Mouse (Mus musculus): ENCODE measurements around the gene Casr. TPM values are rescaled to one million over a fixed set of nuclear protein-coding genes. Genes with fewer than 3 reads are reported as not detected.

Casr gene
- total RNA-seq, 2 experiments from 2014 or later: 0.15 TPM; not detected in 1

DNA sequence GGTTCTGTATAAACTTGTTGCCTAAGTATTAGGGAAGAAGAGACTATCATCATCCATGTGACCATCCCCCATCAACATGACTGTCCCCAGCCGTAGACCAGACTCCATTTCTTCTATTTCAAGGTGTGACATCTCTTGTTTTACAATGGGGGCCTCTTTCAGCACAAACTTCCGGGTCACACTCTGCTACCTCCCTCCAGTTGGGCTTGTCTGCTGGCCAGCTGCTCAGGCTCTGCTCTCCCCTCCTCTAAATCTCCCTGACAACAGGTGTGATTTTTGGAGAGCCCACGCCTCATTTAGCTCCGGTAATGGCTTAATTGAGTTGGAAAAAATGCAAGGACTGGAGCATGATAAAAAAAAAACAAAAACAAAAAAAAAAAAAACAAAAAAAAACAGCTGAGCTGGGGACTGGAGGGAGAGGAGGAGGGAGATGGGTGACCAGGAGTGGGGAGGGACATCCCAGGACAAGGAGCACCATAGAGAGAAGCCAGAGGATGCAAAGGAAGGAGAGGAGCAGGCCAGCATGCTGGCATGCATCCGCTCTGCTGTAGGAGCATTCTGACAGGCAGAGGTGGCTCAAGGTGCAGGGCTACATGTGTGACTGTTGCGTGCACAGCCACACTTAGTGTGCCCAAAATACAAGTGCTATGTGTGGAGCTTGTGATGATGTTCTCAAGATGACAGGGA is 35.2 kb downstream of the Casr start:
- DNase-seq: no peak
- intact Hi-C loops (cut with DNase I): no loop called here

DNA sequence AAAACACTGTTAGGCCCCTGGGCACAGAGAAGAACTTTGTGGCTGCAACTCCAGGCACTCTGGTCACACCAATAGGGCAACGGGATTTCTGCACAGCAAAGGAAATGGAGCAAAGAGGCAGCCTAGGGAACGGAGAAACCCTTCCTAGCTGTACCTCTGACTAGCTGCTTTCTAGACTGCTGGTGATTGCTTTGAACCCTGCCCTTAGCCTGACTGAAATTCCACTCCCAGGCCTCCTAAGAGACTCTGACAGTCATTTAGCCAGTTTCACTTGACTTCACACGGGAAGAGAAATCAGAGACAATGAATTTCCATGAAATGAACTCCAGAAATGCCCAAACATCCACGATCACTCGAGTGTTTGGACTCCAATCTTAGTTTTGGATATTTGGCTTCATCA is 38.8 kb downstream of the Casr start:
- intact Hi-C loops (cut with DNase I): no loop called here
- DNase-seq: no peak

DNA sequence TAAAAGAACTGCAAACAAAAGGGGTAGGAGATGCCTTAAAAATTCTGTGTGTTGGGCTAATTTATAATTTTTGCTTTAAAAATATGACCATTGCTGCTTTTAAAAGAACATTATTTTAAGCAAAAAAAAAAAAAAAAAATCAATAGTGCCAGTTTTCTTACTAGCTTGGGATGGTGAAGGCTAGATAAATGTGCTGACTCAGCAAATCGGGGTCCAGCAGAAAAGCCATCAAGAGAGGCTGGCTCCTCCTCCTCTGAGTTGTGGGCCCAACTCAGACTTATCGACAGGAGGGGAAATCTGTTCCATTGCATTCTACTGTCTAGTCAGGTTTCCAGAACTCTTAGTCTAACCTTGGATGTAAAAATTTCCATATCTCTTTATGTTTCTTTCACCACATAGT is 45.6 kb downstream of the Casr start:
- DNase-seq: no peak

DNA sequence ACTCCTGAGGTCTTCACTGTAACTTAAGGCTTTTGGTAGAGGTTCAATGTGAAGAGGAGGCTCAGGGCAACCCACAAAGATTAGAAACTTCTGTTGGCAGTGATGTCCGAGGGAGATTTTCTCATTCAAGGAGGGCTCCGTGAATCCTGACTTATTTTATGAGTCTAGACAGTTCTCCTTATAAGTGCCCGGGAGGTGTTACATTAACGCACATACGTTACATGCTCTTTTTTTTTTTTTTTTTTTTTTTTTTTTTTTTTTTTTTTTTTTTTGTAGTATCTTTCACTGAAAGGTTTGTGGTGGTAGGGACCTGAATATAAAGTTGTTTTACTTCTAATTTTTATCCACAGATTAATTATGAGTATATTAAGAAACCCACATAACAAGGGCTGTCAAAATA is 54.6 kb downstream of the Casr start:
- intact Hi-C loops (cut with DNase I): no loop called here
- no peak for DNase-seq

More for the DNA sequence above, 45.6 kb downstream of the Casr start:
- intact Hi-C loops (cut with DNase I): no loop called here

DNA sequence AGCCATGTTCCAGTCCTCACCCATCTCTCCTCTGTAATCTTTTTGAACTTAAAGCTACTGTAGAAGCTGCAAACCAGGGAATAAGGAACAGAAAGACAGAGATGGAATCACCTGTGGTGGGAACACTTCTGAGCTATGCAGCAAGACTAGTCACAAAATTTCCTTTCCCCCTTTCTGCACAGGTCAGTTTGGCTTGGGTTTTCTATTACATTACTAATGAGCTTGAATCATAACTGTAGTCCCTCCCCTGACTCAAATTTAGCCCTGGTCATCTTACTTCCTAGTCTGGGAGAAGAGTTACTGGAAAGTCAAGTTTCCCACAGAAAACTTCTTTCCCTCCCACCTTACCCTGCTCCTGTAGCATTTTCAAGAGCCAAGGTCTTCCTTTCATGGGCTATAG is 55.1 kb downstream of the Casr start:
- DNase-seq: no peak
- intact Hi-C loops (cut with DNase I): no loop called here

DNA sequence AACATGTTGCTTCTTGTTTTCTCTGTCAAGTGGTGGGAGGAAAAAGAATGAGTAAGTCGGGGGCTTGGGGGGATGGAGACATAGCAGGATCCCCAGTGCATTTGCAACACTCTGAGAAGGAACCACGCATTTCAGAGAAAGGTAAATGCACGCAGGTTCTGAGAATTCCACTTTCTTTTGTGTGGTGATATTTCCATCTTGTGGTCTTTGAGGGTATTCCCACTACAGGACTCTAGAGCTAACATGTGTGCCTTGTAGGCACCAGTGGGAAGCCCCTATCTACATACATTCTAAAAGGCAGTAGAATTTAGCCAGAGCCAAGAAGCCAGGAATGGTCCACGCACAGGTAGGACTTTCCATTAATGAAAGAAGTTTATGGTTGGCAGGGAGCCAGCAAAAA is 56.0 kb downstream of the Casr start:
- intact Hi-C loops (cut with DNase I): no loop called here
- DNase-seq: no peak

DNA sequence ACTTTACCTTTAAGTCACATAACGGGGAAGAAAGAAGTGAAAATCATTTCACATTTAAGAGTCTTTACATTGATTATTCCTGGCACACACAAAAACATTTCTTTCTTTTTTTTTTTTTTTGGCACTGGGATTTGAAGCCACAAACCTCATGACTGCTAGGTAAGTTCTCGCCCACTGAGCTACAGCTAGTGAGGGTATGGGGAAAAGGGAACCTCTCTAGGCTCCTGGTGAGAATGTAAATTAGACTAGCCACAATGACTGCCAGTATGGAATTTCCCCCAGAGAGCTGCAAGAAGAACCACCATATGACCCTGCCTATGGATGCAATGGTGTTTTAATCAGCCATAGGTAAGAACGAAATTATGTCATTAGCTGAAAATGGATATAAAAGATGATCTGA is 56.8 kb downstream of the Casr start:
- intact Hi-C loops (cut with DNase I): no loop called here
- DNase-seq: no peak

DNA sequence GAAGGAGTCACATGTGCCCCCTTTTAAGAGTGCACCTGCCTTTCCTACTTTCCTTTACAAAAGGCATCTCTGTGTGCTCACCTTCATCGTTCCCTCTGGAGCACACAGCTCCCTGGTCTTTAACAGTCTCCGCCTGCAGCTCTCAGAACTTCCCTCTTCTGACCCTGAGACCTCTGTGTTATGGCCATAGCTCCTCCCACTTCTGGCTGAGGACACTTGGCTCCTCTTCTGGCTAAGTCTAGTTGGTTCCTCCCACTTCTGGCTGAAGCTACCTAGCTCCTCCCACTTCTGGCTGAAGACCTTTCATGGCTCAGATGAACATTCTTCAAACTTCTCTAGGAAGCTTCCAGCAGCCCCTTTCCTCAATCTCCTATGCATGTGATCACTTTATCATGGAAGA is 59.7 kb downstream of the Casr start:
- DNase-seq: peak; percentile 22 to 36
- intact Hi-C loops (cut with DNase I): no loop called here

DNA sequence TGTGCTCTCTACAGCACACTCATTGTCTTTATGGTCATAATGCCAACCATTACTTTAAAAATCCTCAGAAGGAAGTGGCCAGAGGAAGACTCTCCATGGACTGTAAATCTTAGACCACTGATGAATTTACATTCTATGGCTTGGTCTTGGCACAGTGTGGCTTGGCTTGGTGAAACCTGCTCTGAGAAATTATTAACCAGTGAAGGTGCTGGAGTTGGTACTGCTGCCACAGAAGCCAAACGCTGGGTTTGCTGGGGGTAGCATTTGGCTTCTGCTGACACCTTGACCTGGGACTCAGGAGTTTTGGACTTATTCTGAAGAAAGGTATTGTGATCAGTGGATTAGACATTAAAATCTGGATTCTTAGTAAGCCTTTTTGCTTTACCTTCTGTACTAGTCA is 69.5 kb downstream of the Casr start:
- DNase-seq: no peak
- intact Hi-C loops (cut with DNase I): no loop called here

DNA sequence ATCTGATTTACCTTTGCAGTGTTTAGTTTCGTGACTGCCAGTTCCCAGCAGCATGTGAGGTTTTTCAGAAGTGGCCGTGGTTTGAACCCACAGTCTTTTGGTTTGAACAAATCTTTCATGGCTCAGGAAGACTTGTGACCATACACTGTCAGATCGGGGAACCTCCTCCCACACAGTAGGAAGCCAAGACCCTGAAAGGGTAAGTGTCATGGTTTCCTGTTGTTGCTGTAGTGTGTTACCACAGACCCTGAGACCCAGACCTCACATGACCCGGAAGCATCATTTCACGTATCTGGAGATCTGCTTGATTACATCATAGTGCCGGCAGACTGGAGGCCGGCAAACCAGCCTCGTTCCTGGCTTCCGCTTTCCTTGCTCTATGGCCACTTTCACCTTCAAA is 85.1 kb downstream of the Casr start:
- peak; percentile 11 for DNase-seq

DNA sequence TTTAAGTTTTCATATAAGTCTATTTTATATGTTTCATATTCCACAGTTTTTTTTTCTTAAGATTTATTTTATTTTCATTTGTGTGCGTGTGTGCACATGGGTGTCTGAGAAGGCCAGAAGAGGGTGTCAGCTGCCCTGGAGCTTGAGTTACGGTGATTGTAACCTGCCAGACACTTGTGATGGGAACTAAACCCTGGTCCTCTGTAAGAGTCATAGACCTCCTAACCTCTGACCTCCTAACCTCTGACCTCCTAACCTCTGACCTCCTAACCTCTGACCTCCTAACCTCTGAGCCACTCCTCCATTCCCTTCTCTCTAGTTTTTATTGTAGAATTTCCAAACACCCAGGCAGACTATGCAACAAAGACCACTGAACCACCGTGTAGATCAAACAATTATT is 86.4 kb downstream of the Casr start:
- intact Hi-C loops (cut with DNase I): no loop called here
- no peak for DNase-seq

More for the DNA sequence above, 85.1 kb downstream of the Casr start:
- intact Hi-C loops (cut with DNase I): no loop called here

DNA sequence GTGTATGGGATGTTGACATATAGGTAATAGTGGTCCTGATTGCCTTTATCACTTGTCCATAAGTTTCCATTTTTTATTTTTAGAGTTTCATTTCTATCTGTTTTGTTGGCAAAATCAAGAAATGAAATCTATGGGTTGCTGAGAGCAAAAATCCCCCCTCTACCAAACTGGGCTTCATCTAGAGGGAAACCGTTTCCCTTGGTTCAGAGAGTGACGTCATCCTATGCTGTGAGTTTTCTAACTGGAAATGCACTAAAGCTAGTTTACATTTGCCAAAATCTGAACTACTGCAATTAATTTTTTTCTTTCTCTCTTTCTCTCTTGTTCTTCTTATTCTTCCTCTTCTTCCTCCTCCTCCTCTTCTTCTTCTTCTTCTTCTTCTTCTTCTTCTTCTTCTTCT is 87.1 kb downstream of the Casr start:
- intact Hi-C loops (cut with DNase I): loop anchor here (5.0 kb wide), 1 partner anchor 247 kb away; no protein-coding TSS in a partner anchor
- DNase-seq: no peak

DNA sequence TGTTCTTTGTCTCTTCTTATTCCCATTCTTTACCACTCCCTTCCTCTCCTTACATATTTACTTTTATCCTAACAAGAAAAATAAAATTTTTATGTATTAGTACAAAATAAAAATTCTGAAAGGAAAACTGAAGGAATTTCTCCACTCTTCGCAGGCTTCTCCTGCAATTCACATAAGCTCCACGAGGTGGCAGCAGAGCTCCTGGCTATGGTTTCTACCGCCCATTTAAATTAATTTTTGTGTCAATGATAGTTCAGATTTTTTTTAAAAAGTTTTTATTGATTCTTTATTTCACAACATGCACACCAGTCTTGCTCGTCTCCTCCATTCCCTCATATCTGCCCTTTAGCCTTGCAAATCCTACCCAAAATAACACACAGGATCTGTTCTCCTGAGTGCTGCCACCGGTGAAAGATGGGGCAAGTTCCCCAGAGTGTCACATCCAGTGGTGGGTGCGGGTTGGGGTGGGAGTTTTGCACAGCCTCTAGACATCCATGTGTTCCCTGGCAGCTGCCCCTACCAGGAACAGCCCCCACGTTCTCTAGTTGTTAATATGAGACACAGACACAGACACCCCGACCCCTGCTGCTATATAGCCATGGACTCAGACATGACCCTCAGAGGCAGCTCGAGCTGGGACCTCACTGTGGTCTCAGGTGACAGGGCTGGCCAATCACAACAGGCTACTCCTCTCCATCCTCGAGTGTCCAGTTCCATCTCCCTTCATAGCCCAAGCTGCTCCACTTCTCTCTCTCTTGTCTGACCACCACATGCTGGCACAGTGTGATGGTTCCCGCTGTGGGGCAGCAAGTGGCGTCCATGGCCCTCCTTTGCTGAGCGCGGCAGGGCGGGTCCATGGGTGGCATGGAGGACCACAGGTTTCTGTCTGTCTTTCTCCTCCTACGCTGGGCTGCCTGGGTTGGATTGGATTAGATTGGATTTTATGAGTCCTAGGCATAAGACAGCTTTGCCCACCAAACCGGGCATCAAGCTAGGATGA is 88.4 kb downstream of the Casr start:
- DNase-seq: peak; percentile 35 to 62

DNA sequence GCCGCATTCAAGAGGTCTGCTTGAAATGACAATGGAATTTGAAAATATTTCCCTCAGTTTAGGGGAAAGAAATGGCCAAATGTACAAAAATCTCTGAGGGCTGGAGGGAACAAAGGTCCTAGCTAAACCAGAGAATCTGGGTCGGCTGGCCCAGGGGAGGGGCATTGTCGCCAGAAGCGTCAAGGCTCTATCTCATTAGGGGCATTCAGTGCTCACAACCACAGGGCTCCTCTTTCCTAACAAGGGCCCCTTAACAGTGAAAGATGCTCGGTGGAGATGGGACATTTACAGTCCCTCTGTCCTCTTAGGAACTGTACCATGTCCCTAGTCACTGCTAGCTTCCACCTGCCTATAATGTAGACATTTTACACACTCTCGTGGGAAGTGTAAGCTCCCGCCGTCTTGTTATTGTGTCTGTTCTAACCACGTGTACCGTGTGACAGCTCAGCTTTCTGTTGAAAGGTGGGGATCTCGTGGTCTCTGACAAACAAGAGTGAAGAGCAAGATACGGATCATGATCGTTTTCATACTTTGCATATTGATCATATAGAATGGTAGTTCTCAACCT is 90.8 kb downstream of the Casr start:
- intact Hi-C loops (cut with DNase I): loop anchor here (5.0 kb wide), 1 partner anchor 251 kb away; no protein-coding TSS in a partner anchor
- no peak for DNase-seq

More for the DNA sequence above, 88.4 kb downstream of the Casr start:
- intact Hi-C loops (cut with DNase I): loop anchor here (1.0 to 5.0 kb wide), 4 partner anchors 149 to 537 kb away; partner anchors contain the start of gene Polq

DNA sequence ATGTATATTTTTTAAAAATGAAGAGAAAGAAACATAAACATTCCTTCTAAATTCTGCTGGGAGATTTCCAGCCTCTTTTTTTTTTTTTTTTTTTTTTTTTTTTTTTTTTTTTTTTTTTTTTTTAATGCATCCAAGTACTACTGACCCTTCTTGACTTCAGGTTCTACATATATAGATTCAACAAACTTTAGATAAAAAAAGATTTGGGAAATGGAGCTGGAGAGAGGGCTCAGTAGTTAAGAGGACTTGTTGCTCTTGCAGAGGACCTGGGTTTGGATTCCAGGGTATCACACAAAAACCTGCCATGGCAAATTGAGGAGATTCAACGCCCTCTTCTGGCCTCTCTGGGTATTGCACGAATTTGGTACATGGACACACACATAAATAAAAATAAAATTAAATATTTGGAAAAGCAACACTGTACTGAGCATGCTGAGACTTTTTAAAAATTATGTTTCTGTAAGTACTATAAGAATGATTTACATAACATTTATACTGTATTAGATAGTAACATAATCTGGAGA is 91.9 kb downstream of the Casr start:
- DNase-seq: peak; percentile 9 to 30
- intact Hi-C loops (cut with DNase I): loop anchor here (5.0 kb wide), 1 partner anchor 252 kb away; no protein-coding TSS in a partner anchor

DNA sequence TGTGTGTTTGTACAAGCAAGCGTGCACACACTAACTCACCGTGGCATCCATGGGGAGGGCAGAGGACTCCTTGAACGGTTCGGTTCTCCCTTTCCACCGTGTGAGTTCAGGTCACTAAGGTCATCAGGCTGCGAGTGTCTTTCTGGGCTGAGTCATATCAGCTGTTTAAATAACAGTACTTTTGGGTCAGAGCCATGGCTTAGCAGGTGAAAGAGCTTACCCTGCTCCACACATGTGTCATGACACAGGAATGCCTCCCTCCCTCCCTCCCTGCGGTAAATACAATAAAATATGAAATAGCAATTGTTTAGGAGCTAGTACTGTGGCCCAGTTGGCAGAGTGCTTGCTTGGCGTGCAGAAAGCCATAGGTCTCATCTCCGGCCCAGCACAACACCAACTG is 92.6 kb downstream of the Casr start:
- DNase-seq: peak; percentile 0 to 6
- intact Hi-C loops (cut with DNase I): no loop called here

DNA sequence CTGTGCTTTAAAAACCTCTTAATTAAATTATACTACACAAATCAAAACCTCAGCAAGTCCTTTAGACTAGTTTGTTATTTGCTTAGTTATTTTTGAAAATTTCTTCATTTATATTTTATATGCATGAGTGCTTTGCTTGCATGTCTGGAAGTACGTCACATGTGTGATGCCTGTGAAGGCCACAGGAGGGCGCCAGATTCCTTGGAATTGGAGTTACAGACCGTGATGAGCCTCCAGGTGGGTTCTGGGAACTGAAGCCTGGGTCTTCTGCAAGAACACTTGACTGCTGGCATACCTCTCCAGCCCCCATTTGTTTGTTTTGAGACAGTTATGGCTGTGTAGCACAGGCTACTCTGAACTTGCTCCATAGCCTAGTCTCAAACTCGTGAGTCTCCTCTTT is 93.1 kb downstream of the Casr start:
- DNase-seq: peak; percentile 3 to 14
- intact Hi-C loops (cut with DNase I): no loop called here

DNA sequence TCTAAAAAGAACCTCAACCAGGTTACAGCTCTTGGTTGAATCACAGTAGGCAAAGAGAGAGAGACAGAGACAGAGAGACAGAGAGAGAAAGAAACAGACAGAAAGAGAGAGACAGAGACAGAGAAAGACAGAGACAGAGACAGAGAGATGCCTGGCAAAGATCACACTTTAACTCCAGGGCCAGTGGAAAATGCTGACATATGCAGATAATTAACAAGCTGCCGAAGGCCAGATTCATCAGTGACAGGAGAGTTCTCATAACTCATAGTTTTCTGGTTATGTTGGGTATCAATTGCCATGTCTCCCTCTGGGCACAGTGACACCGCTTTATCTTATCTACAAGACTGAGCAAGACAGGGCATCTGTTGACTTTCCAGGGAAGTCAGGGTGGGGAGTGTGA is 94.0 kb downstream of the Casr start:
- intact Hi-C loops (cut with DNase I): no loop called here
- no peak for DNase-seq

DNA sequence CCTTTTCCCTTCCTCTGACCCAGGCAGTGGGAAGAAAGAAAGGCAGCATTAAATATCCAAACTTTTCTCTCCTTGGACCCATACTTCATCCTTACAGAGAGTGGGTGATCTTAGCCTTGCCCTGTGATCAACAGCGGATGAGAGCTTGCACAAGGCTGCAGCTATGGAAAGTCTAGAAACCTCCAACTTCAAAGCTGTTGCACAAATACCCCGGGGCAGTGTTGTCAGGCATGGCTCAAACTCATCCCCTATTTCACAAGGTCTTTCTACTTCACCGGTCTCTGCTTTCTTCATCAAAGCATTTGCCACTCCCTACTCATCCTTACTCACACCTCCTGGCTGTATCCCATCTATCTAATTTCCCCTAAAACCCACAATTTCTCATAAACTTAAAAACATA is 96.5 kb downstream of the Casr start:
- DNase-seq: no peak
- intact Hi-C loops (cut with DNase I): no loop called here

DNA sequence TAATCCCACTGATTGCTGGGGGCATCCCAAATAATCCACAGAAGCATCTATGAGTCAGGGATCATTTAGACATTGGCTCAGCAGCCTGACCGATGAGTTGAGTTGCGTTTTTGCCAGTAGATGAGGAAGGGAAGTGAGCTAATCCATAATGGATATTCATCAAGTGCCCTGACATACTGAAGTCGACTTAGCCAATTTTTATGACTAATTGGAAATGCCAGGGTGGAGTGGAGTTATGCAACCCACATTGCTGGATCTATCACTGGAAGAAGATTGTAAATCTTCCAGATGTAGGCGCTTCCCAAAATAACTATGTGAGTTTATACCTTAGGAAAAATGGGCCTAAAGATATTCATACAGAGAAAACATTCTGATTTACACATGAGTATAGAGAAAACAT is 97.9 kb downstream of the Casr start:
- DNase-seq: no peak
- intact Hi-C loops (cut with DNase I): no loop called here

DNA sequence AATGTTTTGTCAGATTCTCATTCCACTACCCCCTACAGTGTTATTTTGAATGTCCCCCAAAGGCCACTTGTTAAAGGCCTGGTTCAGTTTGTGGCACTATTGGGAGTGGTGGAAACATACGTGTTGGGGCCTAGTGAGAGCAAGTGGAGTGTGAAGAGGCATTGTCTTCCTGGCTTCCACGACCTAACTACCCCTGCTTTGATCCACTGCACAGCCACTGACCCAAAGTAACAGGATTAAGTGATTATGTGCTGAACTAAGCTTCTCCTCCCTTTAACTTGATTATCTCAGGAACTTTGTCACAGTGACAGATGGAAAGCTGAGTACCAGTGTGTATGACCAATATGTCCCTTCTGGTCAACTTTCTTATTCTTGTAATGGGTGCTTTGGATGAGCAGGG is 101.5 kb downstream of the Casr start:
- intact Hi-C loops (cut with DNase I): no loop called here
- no peak for DNase-seq

Data from heart, postnatal 10 days (tissue).